Mouse (Mus musculus): Measurements from ENCODE around the gene Slc17a8.

GRCm38 (mm10) chr10:89665679-89666078, 44.6 kb upstream of the Slc17a8 start:
- TF ChIP-seq GATA1 (IDR thresholded peaks at IDR 0.05; ENCODE audit: borderline replicate concordance, low read length) = no peak
- TF ChIP-seq FLI1 (IDR thresholded peaks at IDR 0.05; ENCODE audit: low read length) = no peak
